Mouse (Mus musculus): ENCODE data around the gene Dnmt3a.

Gene Dnmt3a

DNA sequence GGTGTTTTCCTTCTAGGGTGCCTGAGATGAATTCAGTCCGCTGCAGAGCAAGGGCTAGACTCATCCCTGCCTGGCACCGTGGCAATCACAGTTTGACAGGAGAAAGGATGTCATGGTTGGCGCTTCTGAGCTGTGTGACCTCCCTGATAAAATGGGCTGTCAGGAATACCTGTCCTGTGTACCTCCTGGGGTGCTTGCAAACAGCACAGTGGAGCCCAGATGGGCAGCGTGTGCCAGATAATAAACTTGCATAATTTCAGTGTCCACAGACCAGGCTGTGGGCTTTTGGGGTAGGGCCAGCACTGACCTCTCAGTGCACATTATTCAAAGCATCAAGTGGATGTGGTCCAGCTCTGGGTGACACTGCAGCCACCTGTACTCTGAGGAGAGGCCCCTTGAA, 45.4 kb downstream of the Dnmt3a start:
- DNase-seq (ENCODE audit: extremely low spot score, low read depth, low spot score): no peak

DNA sequence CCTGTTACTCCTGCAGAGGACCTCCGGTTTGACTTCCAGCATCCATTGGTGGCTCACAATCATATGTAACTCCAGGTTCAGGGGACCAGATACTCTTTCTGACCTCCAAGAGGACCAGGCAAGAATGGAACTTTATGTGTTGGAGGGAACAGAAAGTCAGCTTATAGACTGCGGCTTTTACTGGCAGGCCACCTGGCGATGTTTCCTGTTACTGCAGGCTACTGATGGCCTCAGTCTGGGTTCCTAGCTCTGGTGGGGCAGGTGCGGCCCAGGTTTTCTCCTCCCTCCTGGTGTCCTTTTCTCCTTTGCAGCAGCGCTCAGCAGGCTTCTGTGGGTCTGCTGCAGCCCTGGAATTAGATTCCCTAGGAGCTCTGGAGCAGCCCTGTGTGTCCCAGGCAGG, 46.7 kb downstream of the Dnmt3a start:
- no peak for DNase-seq (ENCODE audit: extremely low spot score, low read depth, low spot score)

DNA sequence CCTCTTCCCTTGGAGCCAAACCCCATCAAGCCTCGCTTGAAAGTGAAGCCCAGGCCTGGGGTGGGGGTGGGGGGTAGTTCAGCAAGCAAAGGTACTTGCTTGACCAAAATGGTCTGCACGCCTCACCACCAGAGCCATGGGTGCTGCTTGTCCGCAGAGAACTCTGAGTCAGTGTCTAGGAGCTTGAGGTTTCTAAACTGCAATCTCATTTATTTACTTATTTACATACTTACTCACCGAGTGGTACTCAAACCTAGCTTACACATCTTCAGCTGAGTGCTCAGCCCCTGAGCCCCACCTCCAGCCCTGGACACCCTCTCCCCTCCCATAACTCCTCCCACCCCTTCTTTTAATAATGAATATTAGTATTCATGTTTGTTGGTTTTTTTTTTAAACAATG, 48.6 kb downstream of the Dnmt3a start:
- no peak for DNase-seq (ENCODE audit: extremely low spot score, low read depth, low spot score)

DNA sequence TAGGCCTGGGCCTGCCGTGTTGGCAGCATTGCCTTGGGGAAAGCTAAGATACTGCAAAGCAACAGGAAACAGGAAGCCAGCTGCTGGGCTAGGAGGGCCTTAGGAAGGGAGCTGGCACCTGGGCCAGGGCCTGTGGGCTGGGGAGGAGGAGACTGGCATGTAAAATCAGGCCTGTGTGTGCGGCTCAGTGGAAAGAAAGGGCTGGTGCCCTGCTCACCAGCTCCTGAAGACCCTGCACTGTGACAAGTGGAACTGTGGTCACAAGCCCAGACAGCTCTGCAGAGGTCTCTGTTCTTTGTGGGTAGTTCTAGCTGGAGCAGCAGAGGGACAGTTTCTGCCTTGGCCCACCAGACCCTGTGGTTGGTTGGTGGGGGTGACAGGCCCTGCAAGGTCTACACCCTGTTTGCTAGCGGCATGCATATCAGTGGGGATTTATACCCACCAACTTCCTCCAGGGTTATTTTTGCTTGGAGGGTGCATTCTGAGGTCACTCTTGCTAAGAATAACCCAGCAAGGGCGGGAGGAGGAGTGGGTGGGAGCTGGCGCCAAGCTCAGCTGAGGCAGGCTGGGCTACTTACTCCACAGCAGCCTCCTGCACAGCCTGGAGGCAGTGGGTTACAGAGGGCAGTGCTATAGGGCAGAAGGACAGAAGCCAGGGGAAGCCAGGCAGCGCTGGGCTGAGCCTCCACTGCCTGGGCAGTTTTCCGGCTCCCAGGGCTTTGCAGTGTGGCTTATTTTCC, 50.1 kb downstream of the Dnmt3a start:
- no peak for DNase-seq (ENCODE audit: extremely low spot score, low read depth, low spot score)

DNA sequence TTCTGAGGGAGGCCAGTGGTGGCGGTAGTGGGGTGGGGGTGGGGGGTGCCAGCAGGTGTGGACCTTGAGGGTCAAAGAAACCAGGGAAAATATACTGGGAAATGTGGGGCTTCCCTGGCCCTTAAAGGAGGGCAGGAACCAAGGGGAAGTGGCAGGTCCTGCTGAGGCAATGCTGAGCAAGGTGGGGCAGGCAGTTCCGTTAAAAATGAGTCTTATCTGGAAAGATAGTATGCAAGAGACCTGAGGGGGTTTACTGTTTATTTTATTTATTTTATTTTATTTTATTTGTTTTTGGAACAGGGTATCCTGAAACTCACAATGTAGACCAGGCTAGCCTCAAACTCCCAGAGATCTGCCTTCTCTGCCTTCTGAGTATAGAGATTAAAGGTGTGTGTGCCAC, 50.9 kb downstream of the Dnmt3a start:
- no peak for DNase-seq (ENCODE audit: extremely low spot score, low read depth, low spot score)

DNA sequence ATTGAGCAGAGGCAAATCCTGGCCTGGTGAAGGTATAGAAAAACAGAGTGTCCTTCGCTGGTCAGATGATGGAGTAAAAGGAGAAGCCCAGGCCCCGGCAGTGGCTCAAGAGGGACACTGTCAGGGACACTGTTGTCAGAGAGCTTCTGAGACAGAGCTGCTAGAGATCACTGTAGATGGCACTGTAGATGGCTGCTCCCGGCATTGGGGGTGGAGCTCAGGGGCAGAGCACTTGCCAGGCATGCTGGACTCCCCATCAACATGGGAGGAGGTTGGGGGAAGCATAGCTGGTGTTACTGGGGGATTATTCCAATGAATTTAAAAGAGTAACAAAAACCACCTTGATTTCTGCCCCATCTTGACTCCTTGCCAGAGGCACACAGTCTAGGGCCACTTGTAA, 51.4 kb downstream of the Dnmt3a start:
- DNase-seq (ENCODE audit: extremely low spot score, low read depth, low spot score): no peak

DNA sequence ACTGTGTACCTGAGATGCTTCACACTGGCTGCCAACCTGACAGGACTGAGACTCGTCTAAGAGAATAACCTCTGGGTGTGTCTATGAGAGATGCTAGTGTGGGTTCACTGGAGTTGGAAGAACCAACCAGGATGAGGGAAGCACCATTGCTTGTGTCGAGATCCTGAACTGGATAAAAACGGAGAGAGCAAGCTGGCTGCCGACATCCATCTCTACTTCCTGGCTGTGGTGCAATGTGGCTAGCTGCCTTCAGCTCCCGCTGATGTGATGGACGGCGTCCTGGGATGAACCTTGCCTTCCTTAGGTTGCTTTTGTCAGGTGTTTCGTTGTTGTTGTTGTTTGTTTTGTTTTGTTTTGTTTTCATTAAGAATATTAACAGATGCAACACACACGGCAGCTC, 52.0 kb downstream of the Dnmt3a start:
- DNase-seq (ENCODE audit: extremely low spot score, low read depth, low spot score): no peak

DNA sequence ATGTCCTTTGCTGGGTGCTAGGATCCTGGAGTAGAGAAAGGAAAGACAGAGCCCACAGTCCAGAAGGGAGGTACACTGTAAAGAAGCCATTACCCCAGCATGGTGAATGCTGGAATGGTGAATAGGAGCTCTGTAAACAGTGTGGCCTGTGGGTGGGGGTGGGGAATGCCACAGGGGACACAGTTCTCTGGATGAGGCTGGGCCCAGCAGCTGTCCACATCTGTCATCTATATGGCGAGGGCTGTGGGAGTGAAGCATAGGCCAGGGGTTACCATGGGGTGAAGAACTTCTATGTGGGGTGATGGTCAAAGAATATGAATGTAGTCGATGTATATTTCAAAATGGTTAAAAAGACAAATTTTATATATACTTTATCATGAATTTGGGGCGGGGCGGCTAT, 52.9 kb downstream of the Dnmt3a start:
- no peak for DNase-seq (ENCODE audit: extremely low spot score, low read depth, low spot score)

DNA sequence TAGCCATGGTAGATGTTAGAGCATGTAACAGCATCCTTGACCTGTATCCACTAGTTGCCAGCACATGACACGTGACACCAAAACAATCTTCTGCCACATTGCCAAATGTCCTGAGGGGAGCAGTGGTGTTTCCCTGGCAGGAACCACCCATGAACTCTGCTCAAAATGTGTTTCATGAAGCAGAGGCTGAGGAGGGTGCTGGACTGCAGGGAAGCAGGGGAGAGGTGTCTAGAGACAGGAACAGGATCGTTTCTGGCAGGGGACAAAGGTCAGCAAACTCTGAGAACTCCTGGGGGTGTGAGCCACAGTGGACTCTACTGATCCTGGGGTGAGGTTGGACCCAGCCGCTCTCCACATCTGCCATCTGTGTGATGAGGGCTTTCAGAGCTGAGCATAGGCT, 53.7 kb downstream of the Dnmt3a start:
- DNase-seq (ENCODE audit: extremely low spot score, low read depth, low spot score): no peak

DNA sequence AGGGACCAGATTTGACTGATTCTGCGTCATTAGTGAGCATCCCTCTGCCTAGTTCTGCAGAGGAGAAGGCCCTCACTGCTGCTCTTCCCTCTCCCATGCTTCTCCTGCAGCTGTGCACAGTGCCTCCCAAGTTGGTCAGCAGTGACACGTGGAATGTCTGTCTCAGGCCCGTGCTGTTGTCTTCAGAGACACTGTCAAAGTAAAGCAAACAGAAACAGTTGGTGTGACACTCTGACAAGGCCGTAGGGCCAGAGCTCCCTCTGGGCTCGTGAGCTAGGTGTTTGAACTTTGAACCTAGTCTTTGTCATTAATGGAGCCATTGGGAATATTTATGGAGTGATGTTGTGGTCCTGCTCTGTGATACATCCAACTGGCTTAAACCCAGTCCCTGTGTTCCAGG, 54.2 kb downstream of the Dnmt3a start:
- DNase-seq (ENCODE audit: extremely low spot score, low read depth, low spot score): no peak

DNA sequence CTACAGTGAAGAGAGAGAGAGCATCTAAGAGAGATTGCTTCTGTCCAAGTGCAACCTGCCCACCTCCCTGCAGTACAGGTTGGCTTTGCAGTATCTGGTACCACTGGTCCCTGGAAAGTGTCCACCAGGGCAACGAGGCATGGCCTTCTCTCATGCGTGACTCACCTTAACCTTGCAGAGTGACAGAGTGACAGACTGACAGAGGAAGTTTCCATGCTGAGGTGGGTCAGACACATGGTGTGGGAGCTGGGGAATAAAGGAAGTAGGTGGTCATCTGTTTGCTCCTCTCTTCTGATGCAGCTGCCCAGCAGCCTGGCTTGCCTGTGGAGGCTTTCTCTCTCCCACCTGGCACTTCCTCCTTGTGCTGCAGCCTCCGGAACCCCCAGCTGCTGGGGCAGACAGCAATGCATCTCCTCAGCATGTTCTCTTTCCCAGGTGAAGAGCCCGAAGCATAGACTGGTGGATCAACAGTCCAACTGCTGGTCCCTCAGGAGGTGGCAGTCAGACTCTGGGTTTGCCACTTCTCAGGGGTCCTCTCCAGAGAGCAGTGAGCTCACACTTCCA, 55.9 kb downstream of the Dnmt3a start:
- no peak for DNase-seq (ENCODE audit: extremely low spot score, low read depth, low spot score)

DNA sequence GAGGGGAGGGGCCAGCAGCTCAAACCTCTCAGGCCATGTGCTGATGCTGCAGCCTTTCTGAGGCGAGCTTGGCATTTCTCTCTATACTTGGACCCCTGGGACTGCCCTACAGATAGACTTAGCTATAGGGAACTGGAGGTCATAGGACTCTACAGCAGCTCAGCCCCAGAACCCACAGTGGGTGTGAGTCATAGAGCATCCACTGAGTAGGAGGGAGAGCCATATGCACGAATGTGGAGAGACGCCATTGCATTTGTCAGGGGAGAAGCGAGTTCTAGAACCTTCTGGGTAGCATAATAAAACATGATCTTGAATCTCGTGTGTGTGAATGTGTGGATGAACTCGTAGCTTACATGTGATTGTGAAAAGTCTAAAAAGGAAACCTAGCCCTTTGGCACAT, 56.4 kb downstream of the Dnmt3a start:
- DNase-seq (ENCODE audit: extremely low spot score, low read depth, low spot score): no peak

DNA sequence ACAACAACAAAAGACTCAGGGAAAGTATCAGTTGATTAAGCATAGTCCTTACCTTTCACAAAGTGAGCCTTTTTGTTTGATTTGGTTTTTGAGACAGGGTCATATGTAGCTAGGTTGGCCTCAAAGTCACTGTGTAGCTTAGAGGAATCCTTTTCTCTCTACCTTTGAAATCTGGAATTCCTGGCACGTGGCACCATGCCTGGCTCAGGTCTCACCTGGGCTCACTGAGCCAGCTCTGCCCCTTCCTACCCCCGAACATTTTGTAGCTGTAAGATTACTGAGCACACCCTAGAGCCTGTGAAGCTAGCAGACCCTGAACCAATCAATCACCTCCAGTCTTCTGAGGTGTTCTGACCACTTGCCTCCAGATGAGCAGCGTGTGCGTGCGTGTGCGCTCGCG, 58.4 kb downstream of the Dnmt3a start:
- DNase-seq (ENCODE audit: extremely low spot score, low read depth, low spot score): no peak

DNA sequence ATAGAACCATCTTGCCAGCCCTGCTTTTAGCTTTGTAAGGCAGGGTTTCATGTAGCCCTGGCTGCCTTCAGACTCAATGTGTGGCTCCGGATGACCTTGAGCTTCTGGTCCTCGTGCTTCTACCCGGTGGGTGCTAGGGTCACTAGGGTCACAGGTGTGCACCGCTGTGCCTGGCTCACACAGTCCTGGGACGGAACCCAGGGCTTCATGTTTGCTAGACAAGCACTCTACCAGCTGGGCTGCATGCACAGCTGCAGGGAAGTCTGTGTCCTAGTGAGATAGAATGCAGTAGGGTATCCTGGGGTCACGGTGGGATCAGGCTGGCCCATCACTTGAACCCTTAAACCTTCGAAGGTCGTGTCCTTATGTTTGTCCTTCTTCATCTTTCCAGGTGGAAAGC, 59.8 kb downstream of the Dnmt3a start:
- no peak for DNase-seq (ENCODE audit: extremely low spot score, low read depth, low spot score)

DNA sequence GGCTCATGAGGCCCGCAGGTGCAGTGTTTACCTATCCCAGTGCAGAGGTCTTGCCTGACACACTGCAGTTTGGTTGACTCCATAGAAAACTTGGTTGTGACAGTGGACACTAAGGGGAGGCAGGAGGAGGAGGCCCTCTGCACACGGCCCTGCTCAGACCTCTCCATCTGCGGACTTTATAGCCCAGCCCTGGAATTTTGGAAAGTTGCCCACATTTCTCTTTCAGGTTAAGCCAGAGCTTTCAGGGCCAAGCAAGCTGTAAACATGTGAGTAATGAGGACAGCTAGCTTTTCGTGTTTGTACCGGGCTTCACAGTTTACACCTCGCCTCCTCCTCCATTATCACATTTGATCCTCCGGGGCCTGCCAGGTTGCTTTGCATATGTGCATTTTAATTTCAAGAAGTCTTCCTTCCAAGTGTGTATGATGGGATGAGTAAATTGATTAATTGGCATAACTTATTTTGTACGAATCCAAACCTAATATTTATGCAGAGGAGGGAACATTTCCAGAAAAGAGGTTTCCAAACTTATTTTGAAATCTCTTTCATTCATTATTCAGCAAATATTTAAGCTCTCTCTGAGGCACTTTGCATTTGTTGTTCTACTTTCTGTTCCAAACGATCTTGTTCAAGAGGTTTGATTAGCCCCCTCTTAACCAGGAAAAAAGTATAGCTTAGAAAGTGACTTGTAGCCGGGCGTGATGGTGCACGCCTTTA, 61.0 kb downstream of the Dnmt3a start:
- no peak for DNase-seq (ENCODE audit: extremely low spot score, low read depth, low spot score)

DNA sequence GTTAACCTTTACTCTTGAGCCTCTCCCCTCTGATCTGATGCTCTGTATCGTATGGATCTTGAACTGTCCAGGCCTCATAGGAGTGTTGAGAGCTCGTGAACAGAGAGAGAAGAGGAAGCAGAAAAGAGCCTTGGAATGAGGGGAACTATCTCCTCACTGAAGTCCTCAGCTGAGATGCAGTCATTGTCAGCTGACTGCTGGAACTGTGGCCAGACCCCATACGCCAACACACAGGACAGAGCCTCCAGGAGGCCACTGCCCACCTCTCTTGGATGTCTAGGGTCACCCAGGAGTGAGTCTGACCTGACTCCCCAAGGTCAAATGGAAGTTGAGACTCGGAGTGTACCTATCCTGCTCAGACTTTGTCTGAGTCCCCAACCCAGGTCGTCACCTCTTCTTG, 62.3 kb downstream of the Dnmt3a start:
- no peak for DNase-seq (ENCODE audit: extremely low spot score, low read depth, low spot score)

DNA sequence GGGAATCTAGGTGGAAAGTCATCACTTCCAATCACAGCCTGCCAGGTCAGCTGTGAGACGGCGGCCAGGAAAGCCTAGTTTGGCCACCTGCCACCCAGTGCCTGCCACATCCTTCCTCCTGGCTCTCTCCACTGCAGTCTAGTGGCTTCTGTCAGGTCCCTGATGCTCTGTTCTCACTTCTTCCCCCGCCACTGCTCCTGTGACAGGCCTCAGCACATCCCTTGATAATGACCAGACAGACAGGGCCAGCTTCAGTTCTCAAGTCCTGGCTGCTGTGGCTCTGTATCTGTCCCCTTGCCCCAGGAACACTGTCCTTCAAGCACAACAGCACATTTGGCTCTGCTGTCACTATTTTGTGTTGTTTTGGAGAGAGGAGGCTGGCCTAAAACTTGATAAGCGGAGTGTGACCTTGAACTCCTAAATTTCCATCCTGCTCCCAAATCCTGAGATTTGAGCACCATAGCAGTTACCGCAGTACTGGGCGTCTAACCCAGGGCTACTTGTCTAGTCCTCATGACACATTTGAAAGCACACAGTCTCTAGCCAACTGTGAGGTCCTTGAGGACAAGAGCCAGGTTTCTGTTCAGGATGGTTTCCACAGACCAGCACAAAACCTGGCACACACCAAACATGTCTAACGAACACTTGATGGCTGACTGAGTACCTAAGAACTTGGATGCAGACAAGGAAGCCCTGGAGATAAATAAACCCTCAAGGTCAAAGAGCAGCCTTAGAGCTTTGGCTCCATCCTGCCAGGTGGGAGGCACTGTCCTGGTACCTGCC, 63.1 kb downstream of the Dnmt3a start:
- no peak for DNase-seq (ENCODE audit: extremely low spot score, low read depth, low spot score)

DNA sequence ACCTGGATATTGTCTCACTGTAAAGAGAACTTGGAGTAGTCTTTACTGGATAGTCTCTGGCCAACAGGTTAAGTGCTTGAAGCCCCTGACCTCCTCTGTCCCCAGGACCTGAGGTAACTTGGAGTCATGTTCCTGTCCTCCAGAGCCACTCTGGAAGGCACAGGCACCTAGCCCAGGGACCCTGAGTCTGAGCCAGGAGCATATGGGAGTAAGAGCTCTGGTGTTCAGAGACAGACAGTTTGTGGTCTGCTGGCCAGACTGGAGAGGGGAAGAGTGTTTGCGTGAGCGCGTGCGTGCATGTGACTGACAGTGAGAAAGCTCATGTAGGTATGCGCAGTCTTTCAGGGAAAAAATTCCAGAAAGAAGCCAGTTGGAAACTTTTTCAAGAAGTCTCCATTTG, 64.2 kb downstream of the Dnmt3a start:
- no peak for DNase-seq (ENCODE audit: extremely low spot score, low read depth, low spot score)

DNA sequence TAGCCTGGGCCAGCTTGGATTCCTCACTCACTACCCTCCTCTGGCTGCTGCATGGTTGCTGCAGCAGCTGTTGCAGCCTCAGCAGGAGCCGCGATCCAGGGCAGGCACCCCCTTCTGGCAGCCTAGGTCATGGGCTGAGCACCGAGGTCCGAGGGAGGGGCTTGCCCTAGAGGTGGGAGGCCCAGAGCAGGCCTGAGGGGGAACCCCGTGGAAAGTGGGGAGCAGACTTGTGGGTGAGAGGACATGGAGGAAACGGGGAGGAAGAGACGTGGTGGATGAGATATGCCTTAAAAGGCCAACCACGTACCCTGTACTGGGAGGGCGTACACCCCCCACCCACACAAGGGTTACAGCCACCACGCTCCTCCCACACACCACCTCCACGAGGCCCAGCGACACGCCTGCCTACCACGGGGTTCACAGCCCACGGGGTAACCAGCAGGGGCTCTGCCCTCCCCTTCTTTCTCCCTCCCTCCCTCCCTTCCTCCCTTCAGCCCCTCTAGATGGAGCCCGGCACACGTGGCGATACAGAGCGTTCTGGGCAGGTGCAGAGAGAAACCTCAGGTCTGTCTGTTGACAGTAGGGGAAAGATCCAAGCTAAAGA, 65.2 kb downstream of the Dnmt3a start:
- no peak for DNase-seq (ENCODE audit: extremely low spot score, low read depth, low spot score)

DNA sequence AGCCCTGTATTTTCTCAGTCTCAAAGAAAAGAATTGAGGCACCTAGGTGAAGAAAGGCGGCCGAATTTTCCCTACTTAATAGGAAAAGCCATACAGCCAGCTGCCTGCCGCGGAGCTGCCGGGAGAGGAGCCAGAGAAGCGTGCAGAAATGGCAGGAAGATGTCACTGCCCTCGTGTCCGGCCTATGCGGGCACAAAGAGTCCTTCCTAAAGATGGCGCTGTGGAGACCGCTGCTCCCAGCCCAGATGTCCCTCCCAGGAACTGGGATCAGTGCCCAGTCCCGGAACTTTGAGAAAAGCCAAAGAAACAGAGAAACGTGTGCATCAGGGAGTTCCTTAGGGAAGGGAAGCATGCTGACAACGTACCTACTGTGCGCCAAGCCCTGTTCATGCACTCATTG, 65.8 kb downstream of the Dnmt3a start:
- DNase-seq (ENCODE audit: extremely low spot score, low read depth, low spot score): no peak

All from hindlimb bud, embryonic 11.5 days (tissue).